Mouse (Mus musculus) lung, embryonic 16.5 days (tissue): ENCODE results near the gene Tmem163. TPM values are rescaled to one million over a fixed set of nuclear protein-coding genes. Genes with fewer than 3 reads are reported as not detected.

Source experiments
- ATAC-seq: fragments of 200-750 bp; cut with Nextera tagmentation; 2 replicates; pipeline ENCODE4 v1.8.0; 2017; ENCODE audit warnings: low read depth, mild to moderate bottlenecking, moderate library complexity
- H3K27ac ChIP-seq: fragments of 300-500 bp; sonication (generic); 2 replicates; pipeline ENCODE4 v1.5.1; 2014; ENCODE audit warnings: mild to moderate bottlenecking, control low read depth, low read length
- H3K27me3 ChIP-seq: fragments of 300-500 bp; sonication (generic); 2 replicates; pipeline ENCODE4 v1.6.1; 2014; ENCODE audit warnings: low read depth, low read length, mixed read lengths; ENCODE audit not compliant: control insufficient read depth, insufficient read depth
- H3K36me3 ChIP-seq: fragments of 300-500 bp; sonication (generic); 2 replicates; pipeline ENCODE4 v1.6.1; 2014; ENCODE audit warnings: low read length; ENCODE audit not compliant: control insufficient read depth, insufficient read depth
- H3K4me1 ChIP-seq: fragments of 300-500 bp; sonication (generic); replicated peaks from 2 replicates; pipeline ENCODE4 v1.6.1; 2014; ENCODE audit warnings: low read length, mixed read lengths; ENCODE audit not compliant: control insufficient read depth, insufficient read depth
- H3K4me2 ChIP-seq: fragments of 300-500 bp; sonication (generic); 2 replicates; pipeline ENCODE4 v1.6.1; 2014; ENCODE audit warnings: low read depth, low read length, control low read depth
- H3K4me3 ChIP-seq: fragments of 300-500 bp; sonication (generic); 2 replicates; pipeline ENCODE4 v1.5.1; 2014; ENCODE audit warnings: mild to moderate bottlenecking, low read length, control low read depth
- H3K9ac ChIP-seq: fragments of 300-500 bp; sonication (generic); 2 replicates; pipeline ENCODE4 v1.6.1; 2014; ENCODE audit warnings: low read length, control low read depth
- H3K9me3 ChIP-seq: fragments of 300-500 bp; sonication (generic); 2 replicates; pipeline ENCODE4 v1.6.1; 2016; ENCODE audit warnings: low read length; ENCODE audit not compliant: control insufficient read depth
- WGBS: fragments of 180-500 bp; shearing (Covaris S2); extraction: QIAGEN DNeasy Blood & Tissue Kit; methylation state at CpG from one replicate; pipeline ENCODE4 v1.1.7; 2014; 5-methylcytosine and 5-hydroxymethylcytosine counted together
- polyA plus RNA-seq: library from polyadenylated mRNA; unstranded; fragments of >200 nt; fragmentation: Nextera tagmentation; extraction: Ambion mirVana; gene quantifications from 2 replicates; pipeline ENCODE4 v1.2.1, GENCODE M21; 2015

Gene Tmem163
- polyA plus RNA-seq, 1 experiment from 2014 or later = 3.3 TPM

- no peak overlapping the region for H3K27ac ChIP-seq
- 68% methylated on average over 6 of the region's 6 CpGs for WGBS
- no peak for ATAC-seq
These were observed 60.3 kb downstream of the Tmem163 start for GRCm38 (mm10) chr1:127619036-127619435.

GRCm38 (mm10) chr1:127610378-127610777 lies 69.0 kb downstream of the Tmem163 start:
- no peaks in the 10 kb centered on the region for H3K4me1 ChIP-seq
- ATAC-seq = peak; percentile 84
- no peak overlapping the region; the same call in 1 of the 2 replicates for H3K27ac ChIP-seq
- no peaks in the 10 kb centered on the region for H3K9me3 ChIP-seq
- no peak overlapping the region for H3K4me2 ChIP-seq
- no peaks in the 10 kb centered on the region for H3K36me3 ChIP-seq
- H3K27me3 ChIP-seq = no peaks in the 10 kb centered on the region
- H3K4me3 ChIP-seq = no peak overlapping the region
- H3K9ac ChIP-seq = no peak overlapping the region
- WGBS = 41% methylated on average over 3 of the region's 3 CpGs

More at GRCm38 (mm10) chr1:127619036-127619435, 60.3 kb downstream of the Tmem163 start:
- no peaks in the 10 kb centered on the region for H3K4me1 ChIP-seq
- no peak overlapping the region for H3K4me3 ChIP-seq
- no peaks in the 10 kb centered on the region for H3K36me3 ChIP-seq
- no peak overlapping the region for H3K4me2 ChIP-seq
- H3K9me3 ChIP-seq = no peaks in the 10 kb centered on the region
- no peak overlapping the region for H3K9ac ChIP-seq
- no peaks in the 10 kb centered on the region for H3K27me3 ChIP-seq

GRCm38 (mm10) chr1:127609814-127610213 lies 69.5 kb downstream of the Tmem163 start:
- Histone ChIP-seq H3K9ac (no peak overlapping the region), H3K36me3 (no peaks in the 10 kb centered on the region), H3K4me3 (no peak overlapping the region), H3K4me1 (no peaks in the 10 kb centered on the region), H3K27me3 (no peaks in the 10 kb centered on the region), H3K27ac (no peak overlapping the region; the same call in 1 of the 2 replicates), H3K4me2 (no peak overlapping the region), H3K9me3 (no peaks in the 10 kb centered on the region)
- WGBS = 39% methylated on average over 2 of the region's 2 CpGs
- ATAC-seq = peak; percentile 91

DNA sequence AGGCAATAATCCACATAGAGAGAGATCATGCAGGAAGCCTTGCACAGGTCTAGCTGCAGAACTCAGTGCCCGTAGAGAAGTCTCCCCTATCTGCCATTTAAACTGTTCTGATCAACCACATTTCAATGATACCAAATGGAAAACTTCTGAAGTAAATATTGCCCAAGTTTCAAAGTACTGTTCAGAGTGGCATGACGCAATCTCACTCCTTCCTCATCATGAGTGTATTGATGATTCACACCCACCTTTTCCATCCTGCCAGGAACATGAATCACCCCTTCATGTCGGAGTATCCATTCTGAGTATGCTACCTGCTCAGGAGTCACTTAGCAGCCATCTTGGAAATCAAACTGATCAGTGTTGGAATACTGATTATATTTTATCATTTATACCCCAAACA lies 71.0 kb downstream of the Tmem163 start:
- 84% methylated on average over 3 of the region's 3 CpGs for WGBS

GRCm38 (mm10) chr1:127603697-127604631 lies 75.4 kb downstream of the Tmem163 start:
- Histone ChIP-seq H3K4me2 (no peak overlapping the region), H3K36me3 (no peaks in the 10 kb centered on the region), H3K27ac (no peak overlapping the region), H3K9ac (no peak overlapping the region), H3K27me3 (no peaks in the 10 kb centered on the region), H3K9me3 (no peaks in the 10 kb centered on the region), H3K4me1 (no peaks in the 10 kb centered on the region), H3K4me3 (no peak overlapping the region)
- WGBS = 56% methylated on average over 9 of the region's 9 CpGs
- no peak for ATAC-seq

More for the DNA sequence above, 71.0 kb downstream of the Tmem163 start:
- Histone ChIP-seq H3K4me3 (no peak overlapping the region), H3K36me3 (no peaks in the 10 kb centered on the region), H3K9me3 (no peaks in the 10 kb centered on the region), H3K9ac (no peak overlapping the region), H3K27me3 (no peaks in the 10 kb centered on the region), H3K4me1 (no peaks in the 10 kb centered on the region), H3K27ac (no peak overlapping the region), H3K4me2 (no peak overlapping the region)
- ATAC-seq = no peak

- no peaks in the 10 kb centered on the region for H3K36me3 ChIP-seq
- H3K9ac ChIP-seq = no peak overlapping the region
- no peak overlapping the region for H3K4me2 ChIP-seq
- no peaks in the 10 kb centered on the region for H3K4me1 ChIP-seq
- no peak overlapping the region for H3K4me3 ChIP-seq
- WGBS = 81% methylated on average over 4 of the region's 4 CpGs
- no peaks in the 10 kb centered on the region for H3K27me3 ChIP-seq
- no peak overlapping the region for H3K27ac ChIP-seq
- ATAC-seq = no peak
- no peaks in the 10 kb centered on the region for H3K9me3 ChIP-seq
These were observed 83.2 kb downstream of the Tmem163 start for GRCm38 (mm10) chr1:127596143-127596542.

DNA sequence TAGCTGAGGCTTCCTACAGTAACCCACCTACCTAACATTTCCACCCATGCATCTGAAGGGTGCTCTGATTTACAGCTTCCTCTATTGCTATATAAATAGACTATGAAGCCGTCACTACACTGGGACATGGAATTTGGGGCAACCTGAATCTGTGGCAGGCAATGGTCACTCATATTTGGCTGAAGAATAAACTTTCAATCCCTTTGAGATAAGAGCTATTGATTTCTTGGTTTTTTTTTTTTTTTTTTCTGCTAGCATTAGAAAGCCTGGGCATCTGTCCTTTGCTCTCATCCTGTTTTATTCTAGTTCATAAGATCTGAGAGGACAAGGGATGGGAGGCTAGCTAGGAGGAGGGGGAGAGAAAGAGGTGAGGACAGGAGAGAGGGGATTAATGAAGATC lies 83.6 kb downstream of the Tmem163 start:
- H3K36me3 ChIP-seq = no peaks in the 10 kb centered on the region
- H3K9ac ChIP-seq = no peak overlapping the region
- no peak overlapping the region for H3K4me3 ChIP-seq
- 26% methylated on average over 1 of the region's 1 CpGs for WGBS
- H3K4me2 ChIP-seq = no peak overlapping the region
- no peak overlapping the region for H3K27ac ChIP-seq
- H3K27me3 ChIP-seq = no peaks in the 10 kb centered on the region
- no peaks in the 10 kb centered on the region for H3K9me3 ChIP-seq
- H3K4me1 ChIP-seq = no peaks in the 10 kb centered on the region
- no peak for ATAC-seq

- Histone ChIP-seq H3K27ac (no peak overlapping the region), H3K4me2 (no peak overlapping the region), H3K4me3 (no peak overlapping the region), H3K4me1 (no peaks in the 10 kb centered on the region), H3K9ac (no peak overlapping the region), H3K9me3 (no peaks in the 10 kb centered on the region), H3K27me3 (no peaks in the 10 kb centered on the region), H3K36me3 (no peaks in the 10 kb centered on the region)
- ATAC-seq = no peak
- 56% methylated on average over 3 of the region's 3 CpGs for WGBS
These were observed 89.8 kb downstream of the Tmem163 start for GRCm38 (mm10) chr1:127589542-127589941.

GRCm38 (mm10) chr1:127587071-127587470 lies 92.3 kb downstream of the Tmem163 start:
- Histone ChIP-seq H3K27me3 (no peaks in the 10 kb centered on the region), H3K4me1 (no peaks in the 10 kb centered on the region), H3K9me3 (no peaks in the 10 kb centered on the region), H3K36me3 (no peaks in the 10 kb centered on the region), H3K9ac (no peak overlapping the region), H3K27ac (no peak overlapping the region), H3K4me3 (no peak overlapping the region), H3K4me2 (no peak overlapping the region)
- 81% methylated on average over 5 of the region's 5 CpGs for WGBS
- no peak for ATAC-seq
